Mouse (Mus musculus) liver, embryonic 15.5 days (tissue): ENCODE measurements around the gene Sox15. TPM values are rescaled to one million over a fixed set of nuclear protein-coding genes. Genes with fewer than 3 reads are reported as not detected.

Source experiments
- ATAC-seq: fragments of 200-750 bp; cut with Nextera tagmentation; 2 replicates; pipeline ENCODE4 v1.8.0; 2017; ENCODE audit warnings: moderate number of reproducible peaks, mild to moderate bottlenecking, moderate library complexity; ENCODE audit not compliant: insufficient read depth
- H3K27ac ChIP-seq: fragments of 300-500 bp; sonication (generic); replicated peaks from 2 replicates; pipeline ENCODE4 v1.5.1; 2015; ENCODE audit warnings: mild to moderate bottlenecking, inconsistent platforms
- H3K27me3 ChIP-seq: fragments of 300-500 bp; sonication (generic); 2 replicates; pipeline ENCODE4 v1.6.1; 2015; ENCODE audit warnings: mild to moderate bottlenecking, inconsistent platforms
- H3K36me3 ChIP-seq: fragments of 300-500 bp; sonication (generic); replicated peaks from 2 replicates; pipeline ENCODE4 v1.6.1; 2015; ENCODE audit warnings: moderate library complexity, mild to moderate bottlenecking, inconsistent platforms
- H3K4me1 ChIP-seq: fragments of 300-500 bp; sonication (generic); replicated peaks from 2 replicates; pipeline ENCODE4 v1.6.1; 2015; ENCODE audit warnings: inconsistent platforms
- H3K4me2 ChIP-seq: fragments of 300-500 bp; sonication (generic); 2 replicates; pipeline ENCODE4 v1.6.1; 2015; ENCODE audit warnings: moderate library complexity, mild to moderate bottlenecking, inconsistent platforms
- H3K4me3 ChIP-seq: fragments of 300-500 bp; sonication (generic); replicated peaks from 2 replicates; pipeline ENCODE4 v1.5.1; 2015; ENCODE audit warnings: mild to moderate bottlenecking, inconsistent platforms
- H3K9ac ChIP-seq: fragments of 300-500 bp; sonication (generic); 2 replicates; pipeline ENCODE4 v1.6.1; 2015; ENCODE audit warnings: moderate library complexity, mild to moderate bottlenecking, inconsistent platforms
- H3K9me3 ChIP-seq: fragments of 300-500 bp; sonication (generic); replicated peaks from 2 replicates; pipeline ENCODE4 v1.6.1; 2016; ENCODE audit warnings: inconsistent platforms
- WGBS: fragments of 180-500 bp; shearing (Covaris S2); methylation state at CpG from one replicate; pipeline ENCODE4 v1.1.7; 2015; ENCODE audit warnings: mixed read lengths; ENCODE audit not compliant: insufficient replicate concordance; 5-methylcytosine and 5-hydroxymethylcytosine counted together
- polyA plus RNA-seq: library from polyadenylated mRNA; unstranded; fragments of >200 nt; fragmentation: Nextera tagmentation; extraction: Ambion mirVana; gene quantifications from 2 replicates; pipeline ENCODE4 v1.2.1, GENCODE M21; 2015

The Sox15 gene
- polyA plus RNA-seq, 1 experiment from 2014 or later = not detected

GRCm38 (mm10) chr11:69681314-69682208 is 26.4 kb downstream of the Sox15 start, which contains the start of gene Senp3:
Gene Senp3 (minus strand): TSS chr11:69682084.
- peak within 1 kb of the TSS; percentile 88 for H3K4me2 ChIP-seq
- H3K9me3 ChIP-seq = no peaks in the 10 kb centered on the region
- peak within 1 kb of the TSS; percentile 86 for H3K9ac ChIP-seq
- H3K27me3 ChIP-seq = no peaks in the 10 kb centered on the region
- ATAC-seq = peak; percentile 94
- peaks cover 37% of the 10 kb centered on the region for H3K36me3 ChIP-seq
- WGBS = under 1% methylated on average over 79 of the region's 80 CpGs
- H3K4me3 ChIP-seq = peak within 1 kb of the TSS; percentile 86
- peaks cover 64% of the 10 kb centered on the region for H3K4me1 ChIP-seq
- H3K27ac ChIP-seq = peak within 1 kb of the TSS; percentile 93

- H3K4me1 ChIP-seq = peaks cover 70% of the 10 kb centered on the region
- H3K9ac ChIP-seq = peak overlapping the region; percentile 86
- peak; percentile 22 for ATAC-seq
- peak overlapping the region; percentile 88 for H3K4me2 ChIP-seq
- peaks cover 30% of the 10 kb centered on the region for H3K36me3 ChIP-seq
- no peaks in the 10 kb centered on the region for H3K27me3 ChIP-seq
- peak overlapping the region; percentile 93 for H3K27ac ChIP-seq
- peak overlapping the region; percentile 86 for H3K4me3 ChIP-seq
- 22% methylated on average over 24 of the region's 24 CpGs for WGBS
- H3K9me3 ChIP-seq = no peaks in the 10 kb centered on the region
Observed at GRCm38 (mm10) chr11:69682209-69682839, 27.2 kb downstream of the Sox15 start.

GRCm38 (mm10) chr11:69682840-69683533 is 27.9 kb downstream of the Sox15 start:
- Histone ChIP-seq H3K4me1 (peaks cover 69% of the 10 kb centered on the region), H3K9me3 (no peaks in the 10 kb centered on the region), H3K9ac (no peak overlapping the region), H3K27me3 (no peaks in the 10 kb centered on the region), H3K36me3 (peaks cover 23% of the 10 kb centered on the region), H3K27ac (0 out of 2 replicates have a peak overlapping the region, but pooled peaks have one; percentile 93), H3K4me2 (peak overlapping the region; percentile 88), H3K4me3 (peak overlapping the region; percentile 86)
- WGBS = 28% methylated on average over 12 of the region's 12 CpGs
- no peak for ATAC-seq

GRCm38 (mm10) chr11:69683576-69683975 is 28.5 kb downstream of the Sox15 start:
- Histone ChIP-seq H3K36me3 (peaks cover 17% of the 10 kb centered on the region), H3K9ac (no peak overlapping the region), H3K9me3 (no peaks in the 10 kb centered on the region), H3K4me1 (peaks cover 66% of the 10 kb centered on the region), H3K4me2 (no peak overlapping the region), H3K4me3 (no peak overlapping the region), H3K27ac (no peak overlapping the region), H3K27me3 (no peaks in the 10 kb centered on the region)
- ATAC-seq = no peak
- 66% methylated on average over 7 of the region's 7 CpGs for WGBS

GRCm38 (mm10) chr11:69684128-69684745 is 29.1 kb downstream of the Sox15 start:
- H3K9me3 ChIP-seq = no peaks in the 10 kb centered on the region
- H3K36me3 ChIP-seq = peaks cover 11% of the 10 kb centered on the region
- no peak overlapping the region for H3K9ac ChIP-seq
- H3K4me2 ChIP-seq = no peak overlapping the region
- WGBS = 62% methylated on average over 12 of the region's 12 CpGs
- no peaks in the 10 kb centered on the region for H3K27me3 ChIP-seq
- ATAC-seq = no peak
- peaks cover 60% of the 10 kb centered on the region for H3K4me1 ChIP-seq
- H3K27ac ChIP-seq = no peak overlapping the region
- no peak overlapping the region for H3K4me3 ChIP-seq

- Histone ChIP-seq H3K4me2 (no peak overlapping the region), H3K9ac (no peak overlapping the region), H3K9me3 (no peaks in the 10 kb centered on the region), H3K27me3 (no peaks in the 10 kb centered on the region), H3K27ac (no peak overlapping the region), H3K4me3 (no peak overlapping the region), H3K4me1 (peaks cover 55% of the 10 kb centered on the region), H3K36me3 (peaks cover 6% of the 10 kb centered on the region)
- WGBS = 82% methylated on average over 6 of the region's 6 CpGs
- ATAC-seq = no peak
Observed at GRCm38 (mm10) chr11:69684936-69685335, 29.8 kb downstream of the Sox15 start.

GRCm38 (mm10) chr11:69685526-69686148 is 30.5 kb downstream of the Sox15 start, which contains the start of gene Tnfsf13:
Gene Tnfsf13 (minus strand): TSS chr11:69685784.
- H3K9ac ChIP-seq = no peak within 1 kb of the TSS
- no peak within 1 kb of the TSS for H3K4me3 ChIP-seq
- peak within 1 kb of the TSS; percentile 70 for H3K27ac ChIP-seq
- ATAC-seq = no peak
- no peaks in the 10 kb centered on the region for H3K27me3 ChIP-seq
- peaks cover 48% of the 10 kb centered on the region for H3K4me1 ChIP-seq
- WGBS = 49% methylated on average over 10 of the region's 10 CpGs
- no peaks in the 10 kb centered on the region for H3K36me3 ChIP-seq
- H3K9me3 ChIP-seq = no peaks in the 10 kb centered on the region
- no peak within 1 kb of the TSS; the same call in 1 of the 2 replicates for H3K4me2 ChIP-seq

- 41% methylated on average over 4 of the region's 4 CpGs for WGBS
- Histone ChIP-seq H3K9ac (no peak overlapping the region), H3K4me1 (peaks cover 41% of the 10 kb centered on the region), H3K9me3 (no peaks in the 10 kb centered on the region), H3K4me3 (no peak overlapping the region), H3K36me3 (no peaks in the 10 kb centered on the region), H3K27ac (0 out of 2 replicates have a peak overlapping the region, but pooled peaks have one; percentile 70), H3K4me2 (no peak overlapping the region; the same call in 1 of the 2 replicates), H3K27me3 (no peaks in the 10 kb centered on the region)
- ATAC-seq = no peak
Observed at GRCm38 (mm10) chr11:69686377-69686776, 31.3 kb downstream of the Sox15 start.

GRCm38 (mm10) chr11:69687061-69687460 is 31.9 kb downstream of the Sox15 start:
- 74% methylated on average over 5 of the region's 5 CpGs for WGBS
- H3K9me3 ChIP-seq = no peaks in the 10 kb centered on the region
- H3K36me3 ChIP-seq = no peaks in the 10 kb centered on the region
- H3K4me3 ChIP-seq = no peak overlapping the region
- H3K9ac ChIP-seq = no peak overlapping the region; the same call in 1 of the 2 replicates
- peaks cover 39% of the 10 kb centered on the region for H3K4me1 ChIP-seq
- no peak overlapping the region for H3K4me2 ChIP-seq
- H3K27me3 ChIP-seq = no peaks in the 10 kb centered on the region
- ATAC-seq = no peak
- H3K27ac ChIP-seq = no peak overlapping the region

- Histone ChIP-seq H3K4me2 (no peak overlapping the region), H3K9me3 (no peaks in the 10 kb centered on the region), H3K27me3 (peaks cover 4% of the 10 kb centered on the region), H3K4me1 (peaks cover 36% of the 10 kb centered on the region), H3K27ac (no peak overlapping the region), H3K4me3 (no peak overlapping the region), H3K9ac (no peak overlapping the region), H3K36me3 (no peaks in the 10 kb centered on the region)
- WGBS = 87% methylated on average over 1 of the region's 1 CpGs
- ATAC-seq = no peak
Observed at GRCm38 (mm10) chr11:69689891-69690290, 34.8 kb downstream of the Sox15 start.
